ENCODE assay signal across 25 mouse cellular contexts in genomic region chr10:89216078-89216477, GRCm38 (mm10).
DNase-seq lines count a peak whose midpoint lies in the region; ATAC-seq and TF ChIP-seq lines count a peak whose summit lies in the region.
"Had no signal": no experiment of that assay in that cellular context is flagged by ENCODE, and none has a peak within 500 bp of the region (broad histone marks: within the 10 kb centered on the region; RNA-seq: fewer than 3 reads in every experiment).

No protein-coding gene starts in this region.

- no peak overlapping the region for H3K27ac ChIP-seq in hindbrain, embryonic 15.5 days (replicated peaks)
- no peak overlapping the region for H3K27ac ChIP-seq in hindbrain, embryonic 12.5 days
- H3K27ac ChIP-seq in left cerebral cortex, adult 2 months: no peak overlapping the region
- H3K27ac ChIP-seq: embryonic facial prominence, embryonic 12.5 days; embryonic facial prominence, embryonic 15.5 days; gastrocnemius, adult 2 months; heart, embryonic 10.5 days; heart, embryonic 13.5 days had no signal

- ATAC-seq in hindbrain, embryonic 15.5 days (ENCODE audit: low FRiP score, low read depth): peak; percentile 27; the same call in 1 of the 2 replicates
- ATAC-seq in hindbrain, embryonic 12.5 days (ENCODE audit: low FRiP score): no peak
- ATAC-seq: activated CD4-positive, CD25-positive, alpha-beta regulatory T cell, adult 4 months; forebrain, embryonic 14.5 days; forebrain, postnatal 0 days; inflammation-experienced regulatory T-cells, adult 6 months; intestine, embryonic 16.5 days had no signal

- H3K4me2 ChIP-seq in hindbrain, embryonic 15.5 days: no peak overlapping the region
- no peak overlapping the region for H3K4me2 ChIP-seq in hindbrain, embryonic 12.5 days (replicated peaks)
- H3K4me2 ChIP-seq: embryonic facial prominence, embryonic 12.5 days; embryonic facial prominence, embryonic 15.5 days; heart, embryonic 13.5 days had no signal

- WGBS in hindbrain, embryonic 15.5 days: 61% methylated on average over 6 of the region's 6 CpGs
- 73% methylated on average over 6 of the region's 6 CpGs for WGBS in hindbrain, embryonic 12.5 days

- intact Hi-C loops in left cerebral cortex, postnatal 4 days (cut with DNase I): no loop called here
- intact Hi-C loops in left cerebral cortex, adult 2 months (cut with DNase I): loop anchor here (5.0 kb wide), 1 partner anchor 51 kb away; no protein-coding TSS in a partner anchor

- no peaks in the 10 kb centered on the region for H3K36me3 ChIP-seq in hindbrain, embryonic 15.5 days
- H3K36me3 ChIP-seq in hindbrain, embryonic 12.5 days: no peaks in the 10 kb centered on the region
- H3K36me3 ChIP-seq: embryonic facial prominence, embryonic 12.5 days; embryonic facial prominence, embryonic 15.5 days; heart, embryonic 10.5 days; heart, embryonic 13.5 days had no signal

- H3K4me1 ChIP-seq in hindbrain, embryonic 15.5 days (replicated peaks): no peaks in the 10 kb centered on the region
- H3K4me1 ChIP-seq in hindbrain, embryonic 12.5 days: no peaks in the 10 kb centered on the region
- H3K4me1 ChIP-seq: embryonic facial prominence, embryonic 12.5 days; embryonic facial prominence, embryonic 15.5 days; heart, embryonic 10.5 days; heart, embryonic 13.5 days had no signal

- peak; percentile 77 to 79 for DNase-seq in cerebellum, postnatal 10 days
- no peak for DNase-seq in cerebellum, postnatal 36 days
- peak; percentile 34 for DNase-seq in left cerebral cortex, postnatal 4 days
- no peak for DNase-seq in left cerebral cortex, adult 2 months (ENCODE audit: extremely low spot score in 1 of 2, low spot score in 2 of 2)
- DNase-seq: adrenal gland, adult 8-10 months; adrenal gland, postnatal 25 days; cerebellum, adult 2 months; cerebellum, adult 9-11 months; forebrain, postnatal 0 days; gastrocnemius, adult 2 months; gastrocnemius, postnatal 14 days; heart, adult 18-20 months; heart, postnatal 14 days; heart, postnatal 4 days; kidney, adult 18-20 months had no signal

- H3K9ac ChIP-seq in hindbrain, embryonic 15.5 days: no peak overlapping the region
- H3K9ac ChIP-seq in hindbrain, embryonic 12.5 days: no peak overlapping the region
- H3K9ac ChIP-seq: embryonic facial prominence, embryonic 12.5 days; embryonic facial prominence, embryonic 15.5 days; forebrain, postnatal 0 days; heart, embryonic 13.5 days had no signal

- no peak overlapping the region for H3K4me3 ChIP-seq in hindbrain, embryonic 15.5 days
- H3K4me3 ChIP-seq in hindbrain, embryonic 12.5 days: no peak overlapping the region
- H3K4me3 ChIP-seq in left cerebral cortex, adult 2 months: no peak overlapping the region
- H3K4me3 ChIP-seq: embryonic facial prominence, embryonic 12.5 days; embryonic facial prominence, embryonic 15.5 days; gastrocnemius, adult 2 months; heart, embryonic 10.5 days; heart, embryonic 13.5 days had no signal

- no peaks in the 10 kb centered on the region for H3K27me3 ChIP-seq in hindbrain, embryonic 15.5 days
- no peaks in the 10 kb centered on the region for H3K27me3 ChIP-seq in hindbrain, embryonic 12.5 days
- H3K27me3 ChIP-seq: embryonic facial prominence, embryonic 12.5 days; embryonic facial prominence, embryonic 15.5 days; heart, embryonic 13.5 days had no signal

- no peak for TF ChIP-seq CTCF in left cerebral cortex, adult 2 months (IDR thresholded peaks at IDR 0.05)

- H3K9me3 ChIP-seq in hindbrain, embryonic 15.5 days: no peaks in the 10 kb centered on the region
- no peaks in the 10 kb centered on the region for H3K9me3 ChIP-seq in hindbrain, embryonic 12.5 days (replicated peaks)
- H3K9me3 ChIP-seq: embryonic facial prominence, embryonic 12.5 days; embryonic facial prominence, embryonic 15.5 days; heart, embryonic 10.5 days; heart, embryonic 13.5 days had no signal

Comparison
In these comparisons a context has a peak if more than half of its experiments do, and no peak if none do; other contexts are left out.
1. DNase-seq: peak in cerebellum, postnatal 10 days (2 of 2) and left cerebral cortex, postnatal 4 days (single experiment); none in cerebellum, postnatal 36 days (0 of 2) and left cerebral cortex, adult 2 months (0 of 2).